Mouse (Mus musculus) gastrocnemius, postnatal 4 days (tissue): ENCODE measurements around the gene Tshz3. TPM values are rescaled to one million over a fixed set of nuclear protein-coding genes. Genes with fewer than 3 reads are reported as not detected.

Source experiments
- DNase-seq, 2 experiments: peaks; one replicate each; pipeline ENCODE4 v3.0.0; 2021 to 2022; ENCODE audit warnings: low spot score in 2 of 2, mixed read lengths in 2 of 2
- total RNA-seq, 2 experiments: library from RNA; stranded (reverse); gene quantifications; 2 replicates each; pipeline ENCODE4 v1.2.3; 2021

The Tshz3 gene
- total RNA-seq, 2 experiments from 2014 or later, result 15.9 to 18.8 TPM

- no peak for DNase-seq
Measured at GRCm38 (mm10) chr7:36778456-36778855, 80.5 kb downstream of the Tshz3 start.

DNA sequence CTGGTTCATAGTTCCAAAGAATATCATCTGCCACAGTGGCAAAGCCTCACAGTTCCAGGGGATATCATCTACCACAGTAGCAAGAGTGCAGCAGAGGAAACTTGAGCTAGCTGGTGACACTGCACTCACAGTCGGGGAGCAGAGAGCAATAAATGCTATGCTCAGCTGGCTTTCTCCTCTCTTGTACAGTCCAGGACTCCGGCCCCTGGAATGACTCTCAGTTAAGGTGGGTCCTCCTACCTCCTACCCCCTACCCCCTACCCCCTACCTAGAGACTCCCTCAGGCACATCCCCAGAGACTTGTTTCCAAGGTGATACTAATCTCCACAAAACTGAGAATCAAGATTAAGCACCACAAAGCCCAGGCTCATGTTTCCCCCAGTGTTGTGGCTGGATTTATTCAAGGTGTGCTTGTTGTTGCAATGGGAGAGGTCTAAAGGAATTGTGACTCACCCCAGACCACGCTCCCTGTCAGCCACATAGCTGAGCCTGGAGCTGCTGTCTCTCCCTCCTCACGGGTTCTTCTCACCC lies 86.4 kb downstream of the Tshz3 start:
- no peak for DNase-seq

DNA sequence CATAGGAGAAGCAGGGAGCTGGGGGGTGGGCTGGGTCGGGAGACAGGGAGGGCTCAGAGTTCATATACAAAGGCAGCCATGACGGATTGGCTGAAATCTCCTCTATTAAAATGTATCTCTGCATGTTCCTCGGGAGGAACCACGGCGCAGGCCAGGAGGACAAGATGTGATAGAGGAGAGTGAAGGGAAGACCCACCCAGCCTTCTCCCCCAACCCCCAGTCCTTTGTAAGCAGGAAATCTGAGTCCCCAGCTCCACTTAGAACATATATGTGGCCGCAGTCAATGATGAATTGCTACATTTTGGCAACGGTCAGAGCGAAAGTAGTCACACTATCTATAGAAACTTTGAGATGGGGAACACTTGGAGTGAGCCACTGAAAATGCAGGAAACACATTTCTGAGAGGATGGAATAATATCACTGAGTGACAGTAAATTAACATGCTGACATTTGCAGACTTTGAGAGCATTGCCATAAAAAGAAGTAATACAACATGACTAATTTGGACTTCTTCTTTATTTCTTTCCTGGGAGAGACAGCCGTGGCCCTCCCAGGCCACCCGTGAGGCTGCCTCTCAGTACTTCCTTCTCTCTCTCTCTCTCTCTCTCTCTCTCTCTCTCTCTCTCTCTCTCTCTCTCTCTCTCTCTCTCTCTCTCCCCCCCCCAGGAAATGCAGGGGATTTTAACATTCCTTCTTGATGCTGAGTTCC lies 88.9 kb downstream of the Tshz3 start:
- DNase-seq, result no peak

GRCm38 (mm10) chr7:36796392-36797187 lies 98.7 kb downstream of the Tshz3 start:
- DNase-seq, result no peak
